Mouse (Mus musculus) layer of hippocampus, adult 18-20 months (tissue): ENCODE data around the gene Sfi1. TPM values are rescaled to one million over a fixed set of nuclear protein-coding genes. Genes with fewer than 3 reads are reported as not detected.
A peak's percentile ranks its signal among the peaks of the same experiment; 100 is the strongest.
"Not testable (repeated sequence)": the region's sequence is repeated elsewhere in the genome, so short reads cannot be mapped to it uniquely, and the experiment has no call there.

Experiments
- DNase-seq, 2 experiments: peaks; one replicate each; pipeline ENCODE4 v3.0.0; 2022; ENCODE audit warnings: low spot score in 2 of 2
- long read RNA-seq: library from polyadenylated mRNA; stranded (forward); transcript quantifications from one replicate; pipeline ENCODE4 v2.0.0, GENCODE M21; 2021
- total RNA-seq, 2 experiments: library from RNA; stranded (reverse); gene quantifications; 2 replicates each; pipeline ENCODE4 v1.2.3; 2021

The Sfi1 gene
- total RNA-seq, result 10 to 100 TPM; 53.9 to 67.2 TPM
- long read RNA-seq, partial matches to known transcripts, result 5 of 38 reads
- long read RNA-seq, other reads (novel, unspliced or antisense), result 30 of 38 reads

- no peak for DNase-seq
Measured at GRCm38 (mm10) chr11:3193363-3193762, at the start of gene Sfi1. Sfi1 (minus strand) TSS chr11:3193463.

- no peak for DNase-seq
Measured at GRCm38 (mm10) chr11:3242395-3242794, 49.1 kb upstream of the Sfi1 start.

- no peak for DNase-seq
Measured at GRCm38 (mm10) chr11:3235277-3235676, 42.0 kb upstream of the Sfi1 start.

- no peak for DNase-seq
Measured at GRCm38 (mm10) chr11:3233704-3234103, 40.4 kb upstream of the Sfi1 start.

- no peak for DNase-seq
Measured at GRCm38 (mm10) chr11:3232248-3232647, 39.0 kb upstream of the Sfi1 start.

- DNase-seq, result no peak
Measured at GRCm38 (mm10) chr11:3227113-3227512, 33.9 kb upstream of the Sfi1 start.

GRCm38 (mm10) chr11:3223105-3223504 lies 29.8 kb upstream of the Sfi1 start:
- no peak for DNase-seq

GRCm38 (mm10) chr11:3212526-3212925 lies 19.3 kb upstream of the Sfi1 start:
- DNase-seq, result no peak

GRCm38 (mm10) chr11:3206783-3207182 lies 13.5 kb upstream of the Sfi1 start:
- DNase-seq, result no peak

- DNase-seq, result no peak
Measured at GRCm38 (mm10) chr11:3205207-3205606, 11.9 kb upstream of the Sfi1 start.

GRCm38 (mm10) chr11:3203771-3204170 lies 10.5 kb upstream of the Sfi1 start:
- DNase-seq, result no peak

- peak in 1 of 2 experiments; percentile 51 for DNase-seq
Measured at GRCm38 (mm10) chr11:3202781-3203441, 9.6 kb upstream of the Sfi1 start.

- DNase-seq, result peak; percentile 87 to 93
Measured at GRCm38 (mm10) chr11:3202231-3202701, 9.0 kb upstream of the Sfi1 start, which contains the start of gene Eif4enif1. Eif4enif1 (plus strand) TSS chr11:3202392.

GRCm38 (mm10) chr11:3201326-3202230 lies 8.3 kb upstream of the Sfi1 start:
- DNase-seq, result no peak

- not testable (repeated sequence) for DNase-seq
Measured at GRCm38 (mm10) chr11:3200636-3201035, 7.4 kb upstream of the Sfi1 start.

GRCm38 (mm10) chr11:3182707-3183106 lies 10.6 kb downstream of the Sfi1 start:
- not testable (repeated sequence) for DNase-seq

GRCm38 (mm10) chr11:3181971-3182370 lies 11.3 kb downstream of the Sfi1 start:
- not testable (repeated sequence) for DNase-seq

- peak; percentile 70 to 77 for DNase-seq
Measured at GRCm38 (mm10) chr11:3181250-3181649, 12.0 kb downstream of the Sfi1 start.

GRCm38 (mm10) chr11:3180510-3181160 lies 12.6 kb downstream of the Sfi1 start:
- DNase-seq, result not testable (repeated sequence)

- DNase-seq, result peak in 1 of 2 experiments; percentile 37
Measured at GRCm38 (mm10) chr11:3179726-3180092, 13.6 kb downstream of the Sfi1 start.

- not testable (repeated sequence) for DNase-seq
Measured at GRCm38 (mm10) chr11:3178968-3179725, 14.1 kb downstream of the Sfi1 start.
